Mouse (Mus musculus) stomach, postnatal 0 days (tissue): ENCODE results near the gene Prickle2. TPM values are rescaled to one million over a fixed set of nuclear protein-coding genes. Genes with fewer than 3 reads are reported as not detected.

ENCODE experiments used
- ATAC-seq: fragments of 200-750 bp; cut with Nextera tagmentation; 2 replicates; pipeline ENCODE4 v1.8.0; 2017; ENCODE audit not compliant: low FRiP score, low TSS enrichment
- DNase-seq: peaks from one replicate; pipeline ENCODE4 v3.0.0-alpha.2; 2016; ENCODE audit warnings: low spot score
- H3K27ac ChIP-seq: fragments of 300-500 bp; sonication (generic); replicated peaks from 2 replicates; pipeline ENCODE4 v1.5.1; 2014; ENCODE audit warnings: mild to moderate bottlenecking, control low read depth
- H3K27me3 ChIP-seq: fragments of 300-500 bp; sonication (generic); 2 replicates; pipeline ENCODE4 v1.6.1; 2014; ENCODE audit warnings: low read length; ENCODE audit not compliant: control insufficient read depth, insufficient read depth
- H3K36me3 ChIP-seq: fragments of 300-500 bp; sonication (generic); 2 replicates; pipeline ENCODE4 v1.6.1; 2014; ENCODE audit warnings: low read length, mixed read lengths; ENCODE audit not compliant: control insufficient read depth, insufficient read depth
- H3K4me1 ChIP-seq: fragments of 300-500 bp; sonication (generic); replicated peaks from 2 replicates; pipeline ENCODE4 v1.6.1; 2014; ENCODE audit warnings: antibody characterized with exemption; ENCODE audit not compliant: control insufficient read depth, insufficient read depth
- H3K4me2 ChIP-seq: fragments of 300-500 bp; sonication (generic); replicated peaks from 2 replicates; pipeline ENCODE4 v1.6.1; 2014; ENCODE audit warnings: low read depth, mild to moderate bottlenecking, control low read depth, moderate library complexity
- H3K4me3 ChIP-seq: fragments of 300-500 bp; sonication (generic); 2 replicates; pipeline ENCODE4 v1.5.1; 2014; ENCODE audit warnings: low read depth, low read length, control low read depth
- H3K9ac ChIP-seq: fragments of 300-500 bp; sonication (generic); 2 replicates; pipeline ENCODE4 v1.6.1; 2014; ENCODE audit warnings: mild to moderate bottlenecking, low read length, control low read depth, mixed read lengths
- H3K9me3 ChIP-seq: fragments of 300-500 bp; sonication (generic); 2 replicates; pipeline ENCODE4 v1.6.1; 2016; ENCODE audit warnings: low read length; ENCODE audit not compliant: control insufficient read depth
- CTCF ChIP-seq: IDR thresholded peaks from 2 replicates; pipeline ENCODE4 v1.5.1; 2016; ENCODE audit warnings: antibody characterized with exemption, low read depth, mild to moderate bottlenecking, moderate library complexity
- EP300 ChIP-seq: optimal IDR thresholded peaks from 2 replicates; pipeline ENCODE3; 2016; ENCODE audit warnings: antibody characterized with exemption
- WGBS: fragments of 180-500 bp; shearing (Covaris S2); extraction: QIAGEN DNeasy Blood & Tissue Kit; methylation state at CpG from one replicate; pipeline ENCODE4 v1.1.7; 2014; 5-methylcytosine and 5-hydroxymethylcytosine counted together
- polyA plus RNA-seq: library from polyadenylated mRNA; unstranded; fragments of >200 nt; fragmentation: Nextera tagmentation; extraction: Ambion mirVana; gene quantifications from 2 replicates; pipeline ENCODE4 v1.2.1, GENCODE M21; 2015

The Prickle2 gene
- polyA plus RNA-seq, 1 experiment from 2014 or later = 2.3 TPM

DNA sequence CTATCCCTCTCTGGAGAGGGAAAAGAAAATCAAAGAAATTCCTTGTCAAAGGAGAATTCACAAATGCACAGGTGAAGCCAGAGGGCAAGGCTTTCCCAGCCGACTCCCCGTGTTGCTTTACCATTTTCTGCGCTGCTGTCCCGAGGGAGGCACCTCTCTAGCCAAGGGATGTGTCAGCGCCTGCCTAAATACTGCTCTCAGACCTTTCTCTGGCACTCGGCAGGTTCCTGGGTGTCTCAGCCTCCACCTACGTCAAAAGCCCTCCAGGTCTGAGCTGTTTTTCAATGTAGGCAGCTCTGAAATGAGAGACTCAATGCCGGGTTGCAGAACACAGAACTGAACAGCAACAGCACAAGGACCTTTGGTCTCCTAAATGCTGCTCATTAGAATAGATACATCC is 280.1 kb downstream of the Prickle2 start:
- no peak for TF ChIP-seq CTCF
- no peak for TF ChIP-seq EP300

GRCm38 (mm10) chr6:92425476-92425875 is 280.5 kb downstream of the Prickle2 start:
- no peaks in the 10 kb centered on the region; the same call in 1 of the 2 replicates for H3K4me1 ChIP-seq
- TF ChIP-seq CTCF (no peak), EP300 (no peak)
- no peak for ATAC-seq
- H3K4me3 ChIP-seq = no peak overlapping the region
- H3K27me3 ChIP-seq = no peaks in the 10 kb centered on the region
- H3K27ac ChIP-seq = no peak overlapping the region
- H3K36me3 ChIP-seq = 0 out of 2 replicates have a peak, but pooled peaks cover 2% of the 10 kb centered on the region
- H3K9ac ChIP-seq = no peak overlapping the region
- DNase-seq = no peak
- no peak overlapping the region for H3K4me2 ChIP-seq
- 66% methylated on average over 7 of the region's 7 CpGs for WGBS
- H3K9me3 ChIP-seq = no peaks in the 10 kb centered on the region

More for the DNA sequence above, 280.1 kb downstream of the Prickle2 start:
- Histone ChIP-seq H3K9me3 (no peaks in the 10 kb centered on the region), H3K27ac (no peak overlapping the region), H3K36me3 (0 out of 2 replicates have a peak, but pooled peaks cover 2% of the 10 kb centered on the region), H3K4me1 (no peaks in the 10 kb centered on the region; the same call in 1 of the 2 replicates), H3K9ac (no peak overlapping the region), H3K4me3 (no peak overlapping the region), H3K4me2 (no peak overlapping the region), H3K27me3 (no peaks in the 10 kb centered on the region)
- WGBS = 62% methylated on average over 8 of the region's 8 CpGs
- ATAC-seq (no peak), DNase-seq (no peak)

DNA sequence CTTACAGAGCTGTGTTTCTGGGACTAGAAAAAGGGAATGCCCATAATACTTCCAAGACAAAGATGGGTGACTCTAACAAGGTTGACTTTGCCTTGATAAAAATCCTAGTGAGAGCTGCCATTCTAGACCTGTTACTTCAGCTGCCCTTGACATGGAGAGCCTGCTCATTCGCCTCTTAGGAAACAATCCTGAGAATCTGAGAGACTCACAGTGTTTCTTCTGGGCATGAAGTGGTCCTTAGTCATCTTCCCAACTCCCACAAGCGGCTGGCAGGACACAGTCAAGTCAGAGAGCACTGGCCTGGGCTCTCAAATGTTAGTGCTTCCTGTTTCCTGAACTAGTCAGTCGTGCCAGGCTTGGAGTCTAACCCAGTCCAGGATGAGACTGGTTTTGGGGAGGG is 281.0 kb downstream of the Prickle2 start:
- H3K27ac ChIP-seq = no peak overlapping the region
- 59% methylated on average over 3 of the region's 3 CpGs for WGBS
- no peak overlapping the region for H3K9ac ChIP-seq
- no peak for DNase-seq
- no peak overlapping the region for H3K4me2 ChIP-seq
- no peaks in the 10 kb centered on the region for H3K9me3 ChIP-seq
- no peak overlapping the region for H3K4me3 ChIP-seq
- TF ChIP-seq EP300 (no peak), CTCF (no peak)
- H3K27me3 ChIP-seq = no peaks in the 10 kb centered on the region
- 0 out of 2 replicates have a peak, but pooled peaks cover 2% of the 10 kb centered on the region for H3K36me3 ChIP-seq
- no peak for ATAC-seq
- H3K4me1 ChIP-seq = no peaks in the 10 kb centered on the region; the same call in 1 of the 2 replicates

DNA sequence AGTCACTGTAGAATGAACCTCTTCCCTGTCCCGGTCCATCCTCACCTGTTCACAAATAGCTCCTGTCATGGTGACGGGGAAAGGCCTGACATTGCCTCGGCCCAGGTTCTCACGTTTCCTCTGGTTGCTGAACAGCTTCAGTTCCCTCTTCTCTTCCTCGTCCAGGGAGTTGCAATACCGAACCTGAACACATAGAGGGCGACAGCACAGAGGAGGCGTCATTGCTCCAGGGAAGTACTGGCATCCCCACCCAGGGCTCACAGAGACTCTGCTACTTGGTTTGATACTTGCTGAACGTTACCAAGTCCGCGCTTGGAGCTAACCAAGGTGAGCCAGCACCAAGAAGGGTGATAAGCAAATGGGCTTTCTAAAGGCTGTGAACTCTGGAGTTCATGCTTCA is 283.7 kb downstream of the Prickle2 start:
- H3K27ac ChIP-seq = no peak overlapping the region
- no peaks in the 10 kb centered on the region for H3K27me3 ChIP-seq
- 47% methylated on average over 11 of the region's 11 CpGs for WGBS
- no peak overlapping the region for H3K4me2 ChIP-seq
- no peak for ATAC-seq
- no peaks in the 10 kb centered on the region for H3K9me3 ChIP-seq
- H3K4me1 ChIP-seq = no peaks in the 10 kb centered on the region
- H3K4me3 ChIP-seq = no peak overlapping the region
- peak; percentile 78 for TF ChIP-seq CTCF
- TF ChIP-seq EP300 = no peak
- no peak overlapping the region for H3K9ac ChIP-seq
- DNase-seq = peak; percentile 41
- 0 out of 2 replicates have a peak, but pooled peaks cover 2% of the 10 kb centered on the region for H3K36me3 ChIP-seq

GRCm38 (mm10) chr6:92420106-92420505 is 285.8 kb downstream of the Prickle2 start:
- H3K27me3 ChIP-seq = no peaks in the 10 kb centered on the region
- no peak overlapping the region for H3K4me3 ChIP-seq
- 89% methylated on average over 12 of the region's 12 CpGs for WGBS

DNA sequence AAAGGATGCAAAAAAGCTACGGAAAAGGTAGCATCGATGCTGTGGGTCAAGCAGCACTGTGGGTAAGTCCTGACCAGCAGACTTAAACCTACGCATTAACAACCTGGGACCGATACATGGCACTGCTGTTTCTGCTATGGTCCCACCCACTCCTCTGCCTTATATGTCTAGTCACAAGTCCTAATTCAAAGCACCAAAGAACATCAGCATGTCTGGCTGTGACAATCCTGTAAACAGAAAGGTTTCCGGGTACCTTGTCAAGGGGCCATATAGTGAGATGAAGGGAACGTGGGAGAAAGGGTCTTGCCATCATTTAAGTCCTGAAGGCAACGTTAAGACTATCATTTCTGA is 290.6 kb downstream of the Prickle2 start:
- no peak for DNase-seq
- H3K27me3 ChIP-seq = no peaks in the 10 kb centered on the region
- no peak overlapping the region for H3K4me3 ChIP-seq
- H3K9ac ChIP-seq = no peak overlapping the region
- no peak for ATAC-seq
- no peak overlapping the region for H3K4me2 ChIP-seq
- H3K36me3 ChIP-seq = peaks cover 3% of the 10 kb centered on the region; the same call in 1 of the 2 replicates
- H3K27ac ChIP-seq = peak overlapping the region; percentile 73
- no peaks in the 10 kb centered on the region for H3K9me3 ChIP-seq
- no peak for TF ChIP-seq CTCF
- no peak for TF ChIP-seq EP300
- H3K4me1 ChIP-seq = no peaks in the 10 kb centered on the region
- WGBS = 61% methylated on average over 7 of the region's 7 CpGs

More at GRCm38 (mm10) chr6:92420106-92420505, 285.8 kb downstream of the Prickle2 start:
- no peak for TF ChIP-seq EP300
- no peak for TF ChIP-seq CTCF
- ATAC-seq = no peak
- Histone ChIP-seq H3K9me3 (no peaks in the 10 kb centered on the region), H3K36me3 (0 out of 2 replicates have a peak, but pooled peaks cover 2% of the 10 kb centered on the region), H3K4me2 (no peak overlapping the region), H3K4me1 (no peaks in the 10 kb centered on the region), H3K9ac (no peak overlapping the region), H3K27ac (no peak overlapping the region)
- no peak for DNase-seq
